Mouse (Mus musculus) hematopoietic multipotent progenitor cell, adult 10-12 weeks (in vitro differentiated cells): ENCODE data around the gene Cdh26. TPM values are rescaled to one million over a fixed set of nuclear protein-coding genes. Genes with fewer than 3 reads are reported as not detected.

Source experiments
- polyA plus RNA-seq: library from polyadenylated mRNA; stranded (reverse); fragments of >175 nt; gene quantifications from 2 replicates; pipeline ENCODE4 v1.2.3, GENCODE M21; 2012; ENCODE audit warnings: low replicate concordance

The Cdh26 gene
- polyA plus RNA-seq: not detected in 2 replicates

GRCm38 (mm10) chr2:178430231-178430630 is at the start of gene Cdh26:
Gene Cdh26 (plus strand): TSS chr2:178430531.

GRCm38 (mm10) chr2:178407053-178407815 is 23.1 kb upstream of the Cdh26 start, which contains the start of gene Sycp2:
Gene Sycp2 (minus strand): TSS chr2:178407685.

GRCm38 (mm10) chr2:178414261-178415149 is 15.8 kb upstream of the Cdh26 start, which contains the start of the genes Ppp1r3d and Fam217b:
Gene Ppp1r3d (minus strand): TSS chr2:178414472.
Gene Fam217b (plus strand): TSS chr2:178414524.

Other genes with a start within 250 kb of the Cdh26 start
- 0.05 and 0.06 TPM in 2 replicates for gene Sycp2, start 22.8 kb upstream of the Cdh26 start, polyA plus RNA-seq
- gene Ppp1r3d, start 16.1 kb upstream of the Cdh26 start, polyA plus RNA-seq: 2.1 and 12.6 TPM in 2 replicates
- gene Fam217b, start 16.0 kb upstream of the Cdh26 start, polyA plus RNA-seq: 1.1 and 2.1 TPM in 2 replicates